Mouse (Mus musculus): ENCODE measurements around the gene Reps1. TPM values are rescaled to one million over a fixed set of nuclear protein-coding genes. Genes with fewer than 3 reads are reported as not detected.
"Not testable (repeated sequence)": the region's sequence is repeated elsewhere in the genome, so short reads cannot be mapped to it uniquely, and the experiment has no call there.

The Reps1 gene
- total RNA-seq, 4 experiments from 2014 or later = 27.7 to 33.2 (median 30.2) TPM

- DNase-seq (ENCODE audit: low spot score in 2 of 2) = not testable (repeated sequence)
Measured at GRCm38 (mm10) chr10:18138853-18139503, 83.3 kb downstream of the Reps1 start.

GRCm38 (mm10) chr10:18139615-18140014 lies 84.0 kb downstream of the Reps1 start:
- DNase-seq (ENCODE audit: low spot score in 2 of 2) = no peak

GRCm38 (mm10) chr10:18141389-18141788 lies 85.7 kb downstream of the Reps1 start:
- no peak for DNase-seq (ENCODE audit: low spot score in 2 of 2)

- DNase-seq (ENCODE audit: low spot score in 2 of 2) = no peak
Measured at GRCm38 (mm10) chr10:18142231-18142630, 86.6 kb downstream of the Reps1 start.

- no peak for DNase-seq (ENCODE audit: low spot score in 2 of 2)
Measured at GRCm38 (mm10) chr10:18147224-18147623, 91.6 kb downstream of the Reps1 start.

GRCm38 (mm10) chr10:18162435-18162971 lies 106.8 kb downstream of the Reps1 start:
- DNase-seq (ENCODE audit: low spot score in 2 of 2) = no peak

Other genes with a start within 250 kb of the Reps1 start
- 10 to 100 TPM; 17.4 to 22.7 (median 20.4) TPM for gene Heca, start 107.8 kb upstream of the Reps1 start, total RNA-seq (2022)
- 1 to 10 TPM in 3 of 4 experiments, under 1 TPM in 1; 0.58 to 3.8 (median 1.5) TPM for gene Abracl, start 32.6 kb upstream of the Reps1 start, total RNA-seq (2022)
- gene Ect2l, start 155.0 kb downstream of the Reps1 start, total RNA-seq (2022) = under 1 TPM in 3 of 4 experiments, not detected in 1; 0.53 to 0.92 (median 0.62) TPM
- 1 to 10 TPM; 6.8 to 9.5 (median 8.2) TPM for gene Ccdc28a, start 179.1 kb downstream of the Reps1 start, total RNA-seq (2022)

All from gastrocnemius, adult 8-10 months (tissue).